Comparison of ENCODE assay signal across 21 mouse cellular contexts in the genomic region with DNA sequence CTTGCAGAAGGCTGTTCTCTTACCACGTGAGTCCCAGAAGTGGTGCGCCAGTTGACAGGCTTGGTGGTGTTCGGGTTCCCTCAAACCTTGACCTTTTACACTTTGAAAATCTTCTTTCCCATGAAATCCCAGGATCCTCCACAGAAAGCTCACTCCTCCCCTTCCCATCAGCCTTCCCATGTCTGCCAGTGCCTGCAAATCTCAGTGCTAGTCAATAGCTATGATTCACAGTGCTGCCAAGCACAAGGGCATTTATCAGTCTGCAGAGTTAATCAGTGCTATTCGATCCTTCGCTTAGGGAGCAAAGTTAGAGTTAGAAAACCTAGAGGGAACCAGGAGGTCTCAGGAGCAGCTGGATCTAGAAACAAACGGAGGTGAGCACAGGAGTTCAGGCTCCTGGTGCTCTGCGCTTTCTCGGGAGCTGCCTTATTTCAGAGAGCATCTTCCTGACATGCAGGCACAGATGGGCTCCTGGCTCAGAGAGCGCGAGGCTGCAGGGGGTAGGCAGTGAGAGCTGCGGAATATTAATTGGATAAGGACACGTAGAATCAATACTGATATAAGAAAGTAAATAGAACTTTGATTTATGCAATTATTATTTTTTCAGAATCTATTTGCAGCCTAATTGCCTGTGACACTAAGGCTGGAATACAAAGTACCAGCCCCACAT.
DNase-seq lines count a peak whose midpoint lies in the region; TF ChIP-seq lines count a peak whose summit lies in the region.
"Had no signal": no experiment of that assay in that cellular context is flagged by ENCODE, and none has a peak within 500 bp of the region (broad histone marks: within the 10 kb centered on the region; RNA-seq: fewer than 3 reads in every experiment).

No protein-coding gene starts in this region.

- no peaks in the 10 kb centered on the region for H3K79me2 ChIP-seq in macrophage (ENCODE audit: inconsistent target)

- peak overlapping the region; percentile 77; the same call in 1 of the 2 replicates for H3K27ac ChIP-seq in spleen, adult 2 months (ENCODE audit: insufficient read depth, low read length)
- H3K27ac ChIP-seq in macrophage, result peak overlapping the region; percentile 67
- H3K27ac ChIP-seq: kidney, embryonic 15.5 days; liver, embryonic 14.5 days; lung, embryonic 15.5 days; stomach, postnatal 0 days had no signal

- peaks cover 31% of the 10 kb centered on the region; the same call in 1 of the 2 replicates for H3K4me1 ChIP-seq in spleen, adult 2 months (ENCODE audit: control insufficient read depth, insufficient read depth, insufficient read length)

- no peak for TF ChIP-seq POLR2A in spleen, adult 2 months (IDR thresholded peaks at IDR 0.05; ENCODE audit: low read depth, low read length)

- H3K27me3 ChIP-seq in spleen, adult 2 months (ENCODE audit: control insufficient read depth, insufficient read depth, low read length), result no peaks in the 10 kb centered on the region
- H3K27me3 ChIP-seq: kidney, embryonic 15.5 days; lung, embryonic 15.5 days had no signal

- H3K36me3 ChIP-seq in spleen, adult 2 months (ENCODE audit: control insufficient read depth, insufficient read depth, low read length), result no peaks in the 10 kb centered on the region
- no peaks in the 10 kb centered on the region for H3K36me3 ChIP-seq in macrophage (ENCODE audit: inconsistent target)
- H3K36me3 ChIP-seq: kidney, embryonic 15.5 days; lung, embryonic 15.5 days had no signal

- TF ChIP-seq CTCF in spleen, adult 2 months (IDR thresholded peaks at IDR 0.05; ENCODE audit: extremely low read depth, insufficient read depth, insufficient read length, insufficient replicate concordance), result no peak

- WGBS in spleen, adult 2 months, result 88% methylated on average over 12 of the region's 12 CpGs
- WGBS in macrophage (ENCODE audit: missing documents), result 96% methylated on average over 12 of the region's 12 CpGs

- no peak overlapping the region for H3K4me3 ChIP-seq in spleen, adult 2 months (ENCODE audit: extremely low read depth, insufficient read depth, insufficient read length)
- no peak overlapping the region for H3K4me3 ChIP-seq in macrophage (ENCODE audit: inconsistent target)
- H3K4me3 ChIP-seq: kidney, embryonic 15.5 days; lung, embryonic 15.5 days; myocyte had no signal

- peak; percentile 48 for DNase-seq in adrenal gland, postnatal 14 days
- DNase-seq in adrenal gland, postnatal 4 days (ENCODE audit: low spot score in 2 of 2), result no peak
- peak; percentile 41 for DNase-seq in left cerebral cortex, postnatal 4 days
- no peak for DNase-seq in left cerebral cortex, postnatal 14 days (ENCODE audit: low spot score in 2 of 2)
- DNase-seq in spleen, adult 2 months (ENCODE audit: low read depth in 1 of 2, low spot score in 2 of 2), result no peak
- no peak for DNase-seq in spleen, postnatal 36 days (ENCODE audit: low spot score in 2 of 2)
- DNase-seq: cerebellum, adult 9-10 months; forebrain, postnatal 0 days; gastrocnemius, postnatal 14 days; heart, adult 11 months; kidney, adult 11 months; kidney, postnatal 36 days; layer of hippocampus, postnatal 36 days; lung, postnatal 4 days; right cerebral cortex, adult 18-20 months had no signal

- intact Hi-C loops in left cerebral cortex, postnatal 4 days (cut with DNase I), result no loop called here
- intact Hi-C loops in left cerebral cortex, postnatal 14 days (cut with DNase I), result no loop called here

Comparison
In these comparisons a context has a peak if more than half of its experiments do, and no peak if none do; other contexts are left out.
1. DNase-seq: peak in adrenal gland, postnatal 14 days (single experiment) and left cerebral cortex, postnatal 4 days (single experiment); none in adrenal gland, postnatal 4 days (0 of 2), left cerebral cortex, postnatal 14 days (0 of 2), spleen, adult 2 months (0 of 2) and spleen, postnatal 36 days (0 of 2).